10 mouse cellular contexts compared by ENCODE assay signal in the genomic region with DNA sequence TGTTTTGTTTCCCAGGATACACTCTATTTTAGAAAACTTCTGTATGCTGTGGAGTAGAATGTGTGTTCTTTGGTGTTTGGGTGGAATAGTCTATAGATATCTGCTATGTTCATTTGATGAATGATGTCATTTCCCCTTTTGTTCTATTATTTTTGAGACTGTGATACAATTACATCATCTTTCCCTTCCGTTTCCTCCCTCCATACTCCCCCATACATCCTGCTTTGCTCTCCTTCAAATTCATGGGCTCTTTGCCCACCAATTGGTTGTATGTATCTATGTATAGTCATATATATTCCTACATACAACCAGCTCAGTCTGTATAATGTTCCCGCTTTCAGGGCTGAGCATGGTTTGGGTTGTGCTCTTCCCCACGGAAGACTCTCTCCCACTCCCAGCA.
"Had no signal": no experiment of that assay in that cellular context is flagged by ENCODE, and none has a peak within 500 bp of the region (broad histone marks: within the 10 kb centered on the region; RNA-seq: fewer than 3 reads in every experiment).

No protein-coding gene starts in this region.

- H3K9me3 ChIP-seq: kidney, embryonic 15.5 days; limb, embryonic 15.5 days; liver, embryonic 12.5 days; lung, embryonic 15.5 days; midbrain, embryonic 13.5 days; stomach, embryonic 15.5 days had no signal

- DNase-seq: kidney, postnatal 25 days; right cerebral cortex, postnatal 14 days; thymus, adult 2 months; thymus, postnatal 25 days had no signal

- H3K27ac ChIP-seq: kidney, embryonic 15.5 days; limb, embryonic 15.5 days; liver, embryonic 12.5 days; lung, embryonic 15.5 days; midbrain, embryonic 13.5 days; stomach, embryonic 15.5 days had no signal

- H3K9ac ChIP-seq: kidney, embryonic 15.5 days; limb, embryonic 15.5 days; liver, embryonic 12.5 days; lung, embryonic 15.5 days; midbrain, embryonic 13.5 days; stomach, embryonic 15.5 days had no signal

- H3K36me3 ChIP-seq: kidney, embryonic 15.5 days; limb, embryonic 15.5 days; liver, embryonic 12.5 days; lung, embryonic 15.5 days; midbrain, embryonic 13.5 days; stomach, embryonic 15.5 days had no signal

- ATAC-seq: liver, embryonic 12.5 days; midbrain, embryonic 13.5 days had no signal

- H3K4me2 ChIP-seq: kidney, embryonic 15.5 days; limb, embryonic 15.5 days; liver, embryonic 12.5 days; lung, embryonic 15.5 days; midbrain, embryonic 13.5 days; stomach, embryonic 15.5 days had no signal

- H3K27me3 ChIP-seq: kidney, embryonic 15.5 days; limb, embryonic 15.5 days; liver, embryonic 12.5 days; lung, embryonic 15.5 days; midbrain, embryonic 13.5 days; stomach, embryonic 15.5 days had no signal

- H3K4me3 ChIP-seq: kidney, embryonic 15.5 days; limb, embryonic 15.5 days; liver, embryonic 12.5 days; lung, embryonic 15.5 days; midbrain, embryonic 13.5 days; stomach, embryonic 15.5 days had no signal

- H3K4me1 ChIP-seq: kidney, embryonic 15.5 days; limb, embryonic 15.5 days; liver, embryonic 12.5 days; lung, embryonic 15.5 days; midbrain, embryonic 13.5 days; stomach, embryonic 15.5 days had no signal
